Mouse (Mus musculus) neutrophil, adult 5-6 weeks (primary cell): ENCODE results near the gene Bcor. TPM values are rescaled to one million over a fixed set of nuclear protein-coding genes. Genes with fewer than 3 reads are reported as not detected.

Source experiments
- ATAC-seq: fragments of 151-379, 151-347 bp; 2 replicates; pipeline ENCODE4 v1.8.0; 2017; ENCODE audit warnings: mild to moderate bottlenecking, moderate TSS enrichment; ENCODE audit not compliant: insufficient number of reproducible peaks, poor library complexity, low FRiP score, severe bottlenecking; ENCODE audit errors: extremely low read depth
- total RNA-seq: library from RNA; stranded (forward); fragments of 200-1000 nt; gene quantifications from 2 replicates; pipeline ENCODE4 v1.2.3, GENCODE M21; 2017

The Bcor gene
- total RNA-seq, 1 experiment from 2014 or later, result 53.0 TPM

DNA sequence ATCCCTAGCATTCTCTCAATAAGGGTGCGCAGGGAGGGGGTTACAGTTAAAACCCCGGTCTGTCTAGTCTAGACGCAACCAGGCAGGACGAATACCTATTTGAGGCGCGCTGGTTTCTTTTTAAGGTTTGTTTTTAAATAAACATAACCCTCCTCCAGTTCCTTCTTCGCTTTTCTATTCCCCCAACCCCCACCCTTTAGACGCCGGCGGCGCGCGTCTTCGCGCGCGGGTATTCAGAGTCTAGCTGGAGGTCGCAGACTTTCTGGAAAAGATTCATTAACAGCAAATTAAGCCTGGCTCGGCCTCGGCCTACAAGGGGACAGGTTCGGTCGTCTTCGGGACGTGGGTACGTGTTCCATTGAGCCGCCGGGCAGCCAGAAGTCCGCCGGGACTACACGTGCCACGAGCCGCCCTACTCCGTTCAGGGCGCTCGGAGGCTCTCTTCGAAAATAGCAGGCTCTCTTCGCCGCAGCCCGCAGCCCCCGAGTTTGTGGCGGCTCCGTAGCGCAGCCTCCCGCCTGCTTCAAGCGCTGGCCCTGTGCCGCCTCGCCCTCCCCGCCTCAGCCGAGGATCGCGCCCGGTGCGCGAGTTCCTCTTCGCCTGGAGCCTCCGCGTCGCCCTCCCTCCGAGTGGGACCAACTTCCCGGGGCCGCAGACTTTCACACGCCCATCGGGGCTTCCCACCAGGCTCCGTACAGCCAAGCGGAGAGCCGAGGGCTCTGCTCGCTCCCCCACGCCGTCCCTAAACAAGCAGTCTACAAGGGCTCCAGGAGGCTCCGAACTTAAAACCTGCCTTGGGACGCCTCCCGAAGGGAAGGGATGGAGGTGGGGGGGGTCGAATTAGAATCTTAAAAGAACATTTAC is 81.7 kb downstream of the Bcor start:
- ATAC-seq, result no peak

DNA sequence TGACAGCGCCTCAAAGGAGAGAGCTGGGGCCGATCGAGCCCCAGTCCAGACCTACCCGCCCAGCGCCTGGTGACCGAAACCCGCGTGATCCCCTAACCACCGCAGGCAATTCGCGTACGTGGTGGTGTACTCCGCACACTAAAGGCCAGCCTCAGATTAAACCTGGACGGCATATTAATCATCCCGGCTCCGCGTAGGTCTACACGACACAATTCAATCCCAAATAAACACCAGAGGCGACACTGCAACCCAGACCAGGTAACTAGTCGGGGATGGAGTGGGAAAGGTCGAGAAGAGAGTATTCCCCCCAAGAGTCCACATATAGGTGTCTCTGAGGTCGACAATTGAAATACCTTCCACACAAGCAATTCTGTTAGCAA is 82.6 kb downstream of the Bcor start:
- ATAC-seq, result no peak

DNA sequence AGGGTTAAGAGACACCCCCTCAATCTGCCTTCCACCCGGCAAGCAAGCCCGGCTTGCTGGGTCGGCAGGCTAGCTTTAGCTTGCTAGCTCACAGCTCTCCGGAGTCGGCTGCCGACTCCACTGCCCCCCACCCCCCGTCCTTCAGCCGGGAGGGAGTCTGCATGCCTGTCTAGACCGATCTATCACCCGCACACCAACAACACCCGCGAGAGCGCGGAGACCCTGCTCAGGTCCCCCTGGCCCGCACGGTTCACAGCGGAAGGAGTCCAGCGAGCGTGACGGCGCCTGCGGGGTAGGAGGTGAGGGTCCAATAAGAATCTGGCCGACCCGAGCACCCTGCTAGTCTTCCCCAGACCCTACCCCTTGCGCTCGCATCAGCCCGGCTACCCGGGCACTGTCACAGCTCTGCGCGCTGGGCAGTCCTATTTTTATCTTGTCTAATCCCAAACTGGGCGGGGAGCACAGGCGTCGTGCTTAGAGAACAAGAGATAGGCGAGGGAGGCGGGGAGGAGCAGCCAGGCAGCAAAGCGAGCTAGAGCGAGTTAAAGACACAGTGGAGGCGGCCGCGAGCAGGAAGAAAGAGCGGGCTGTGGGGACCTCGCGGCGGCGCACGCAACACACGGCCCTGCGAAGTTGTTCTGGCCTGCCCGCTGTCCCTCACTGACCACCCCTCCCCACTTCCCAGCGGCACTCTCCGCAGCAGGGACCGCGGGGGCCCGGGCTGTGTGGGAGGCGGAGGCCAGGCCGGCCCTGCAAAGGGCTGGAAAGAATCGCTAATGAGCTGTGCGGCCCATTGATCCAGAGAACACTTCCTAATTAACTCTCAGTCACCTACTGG is 83.2 kb downstream of the Bcor start:
- ATAC-seq, result no peak

DNA sequence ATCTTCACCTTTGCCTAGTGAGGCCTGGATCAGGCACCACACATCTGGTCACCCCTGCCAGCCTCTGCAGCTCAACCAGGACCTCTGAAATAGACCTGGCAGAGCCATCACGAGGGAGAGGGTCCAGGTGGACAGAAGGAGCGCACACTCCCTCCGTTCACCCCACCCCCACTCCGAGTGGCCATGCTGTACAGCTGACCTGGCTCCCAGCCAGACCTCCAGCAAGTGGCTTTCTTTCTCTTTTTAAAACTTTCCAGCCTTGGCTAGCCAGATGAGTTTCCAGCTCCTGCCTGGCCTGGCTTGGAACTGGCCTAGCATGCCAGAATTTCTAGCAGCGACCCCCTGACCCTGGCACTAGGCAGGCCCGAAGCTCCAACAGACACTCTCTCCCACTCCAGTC is 87.4 kb downstream of the Bcor start:
- no peak for ATAC-seq

DNA sequence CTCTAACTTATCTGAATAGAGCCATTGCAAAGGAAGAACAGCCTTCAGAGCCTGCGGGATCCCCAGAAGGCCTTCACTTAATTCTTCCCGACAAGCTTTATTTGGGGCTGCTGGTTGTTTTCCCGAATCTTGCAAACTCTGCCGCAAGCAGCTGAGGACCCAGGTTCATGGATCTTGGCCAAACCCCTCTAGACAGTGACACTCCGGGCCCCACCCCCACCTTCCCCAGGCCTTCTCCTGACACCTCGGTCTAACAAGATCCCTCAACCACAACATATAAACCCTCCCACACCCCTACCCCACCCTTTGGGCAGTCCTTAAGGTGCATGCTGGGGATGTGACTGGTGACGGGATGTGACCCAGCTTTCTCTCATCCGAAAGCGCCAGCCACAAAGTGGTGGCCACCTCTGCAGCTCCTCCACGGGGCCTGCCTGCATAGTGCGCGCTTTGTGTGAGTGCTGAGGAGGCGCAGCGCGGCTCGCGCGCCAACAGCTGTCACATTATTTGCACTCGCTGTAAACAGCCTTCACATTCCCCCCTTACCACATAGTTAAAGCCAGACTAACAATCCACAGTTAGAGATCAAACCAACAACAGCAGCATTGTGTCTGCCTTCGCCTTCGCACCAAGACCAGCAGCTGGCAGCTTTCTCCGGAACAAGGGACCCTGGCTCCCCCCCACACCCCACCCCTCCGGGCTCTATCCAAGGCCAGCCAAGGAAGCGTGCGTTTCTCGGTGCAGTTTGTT is 91.0 kb downstream of the Bcor start:
- no peak for ATAC-seq

DNA sequence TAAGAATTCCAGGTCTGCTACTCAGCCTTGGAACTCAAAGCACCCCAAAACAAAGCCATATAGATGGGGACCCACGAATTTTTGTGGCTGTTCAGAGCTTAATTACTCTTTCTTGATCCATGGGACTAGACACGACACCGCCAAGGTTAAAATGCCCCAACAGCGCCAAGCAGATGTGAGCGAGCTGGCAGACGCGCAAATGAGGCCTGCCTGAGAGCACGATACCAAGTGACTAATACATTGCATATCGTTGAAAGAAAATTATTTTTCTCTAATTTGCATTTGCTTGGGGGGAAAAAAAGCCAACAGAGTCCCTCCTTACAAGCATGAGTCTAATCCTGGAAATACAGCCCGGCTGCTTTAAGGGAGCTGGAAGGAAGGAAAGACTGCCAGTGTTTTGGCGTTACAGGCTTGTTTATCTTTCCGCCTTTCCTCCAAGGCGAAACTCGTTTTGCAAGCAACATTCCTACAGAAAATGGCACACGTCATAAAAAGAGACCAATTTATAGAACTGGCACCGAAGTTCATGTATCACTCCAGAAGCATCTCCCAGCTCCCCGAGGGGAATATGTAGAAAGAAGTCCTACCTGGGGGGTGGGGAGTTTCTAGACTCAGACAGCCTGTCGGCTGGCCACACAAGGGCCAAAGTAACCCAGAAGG is 92.2 kb downstream of the Bcor start:
- ATAC-seq, result no peak

DNA sequence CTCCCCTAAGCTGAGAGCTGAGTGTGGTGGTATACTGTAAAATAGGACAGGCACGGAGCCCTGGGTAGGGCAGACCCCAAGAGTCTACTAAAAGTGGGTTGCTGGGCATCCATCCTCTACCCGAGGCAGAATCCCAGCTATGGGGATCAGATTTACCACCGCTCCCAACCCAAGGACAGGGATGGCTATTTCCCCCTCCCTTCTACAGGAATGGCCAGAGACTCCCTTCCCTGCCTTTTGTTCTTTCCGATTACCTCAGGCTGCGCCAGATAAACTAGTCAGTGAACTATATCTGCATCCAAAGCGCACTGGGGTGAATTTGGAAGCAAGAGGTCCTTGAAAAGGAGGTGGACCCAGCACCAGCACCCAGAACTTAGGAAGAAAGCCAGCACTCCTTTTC is 93.1 kb downstream of the Bcor start:
- ATAC-seq, result no peak

DNA sequence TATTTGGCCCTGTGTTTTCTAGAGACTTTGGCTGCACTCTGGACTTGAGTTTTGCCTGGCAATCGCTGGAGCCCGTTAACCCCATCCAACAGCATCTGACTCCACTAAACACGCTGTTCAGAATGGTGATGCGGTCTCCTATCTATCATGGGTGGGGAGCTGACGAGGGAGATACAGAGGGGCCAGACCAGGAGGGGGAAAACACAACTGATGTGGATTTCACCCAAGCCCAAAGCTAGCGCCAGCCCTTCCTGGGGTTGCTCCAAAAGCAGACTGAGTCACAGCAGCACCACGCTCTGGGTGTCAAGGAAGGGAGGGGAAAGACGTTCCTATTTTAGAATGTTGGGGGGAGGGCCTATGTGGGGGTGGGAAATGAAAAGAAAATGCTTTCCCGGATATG is 94.4 kb downstream of the Bcor start:
- ATAC-seq, result no peak

DNA sequence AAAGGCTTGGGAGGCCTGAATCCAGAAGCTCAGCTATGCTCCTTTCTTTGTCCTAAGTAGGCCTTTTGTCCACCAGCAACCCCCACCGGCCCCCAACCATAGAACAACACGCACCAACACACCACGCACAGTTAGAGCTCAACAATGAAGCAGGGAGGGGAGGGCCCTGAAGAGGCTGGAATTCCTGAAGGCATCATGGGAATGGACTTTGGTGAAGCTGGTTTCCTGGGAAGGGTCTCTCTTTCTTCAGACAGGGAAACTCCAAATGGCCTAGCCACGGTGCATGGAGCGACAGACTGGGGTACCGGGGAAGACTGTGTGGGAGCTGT is 97.3 kb downstream of the Bcor start:
- ATAC-seq, result no peak

DNA sequence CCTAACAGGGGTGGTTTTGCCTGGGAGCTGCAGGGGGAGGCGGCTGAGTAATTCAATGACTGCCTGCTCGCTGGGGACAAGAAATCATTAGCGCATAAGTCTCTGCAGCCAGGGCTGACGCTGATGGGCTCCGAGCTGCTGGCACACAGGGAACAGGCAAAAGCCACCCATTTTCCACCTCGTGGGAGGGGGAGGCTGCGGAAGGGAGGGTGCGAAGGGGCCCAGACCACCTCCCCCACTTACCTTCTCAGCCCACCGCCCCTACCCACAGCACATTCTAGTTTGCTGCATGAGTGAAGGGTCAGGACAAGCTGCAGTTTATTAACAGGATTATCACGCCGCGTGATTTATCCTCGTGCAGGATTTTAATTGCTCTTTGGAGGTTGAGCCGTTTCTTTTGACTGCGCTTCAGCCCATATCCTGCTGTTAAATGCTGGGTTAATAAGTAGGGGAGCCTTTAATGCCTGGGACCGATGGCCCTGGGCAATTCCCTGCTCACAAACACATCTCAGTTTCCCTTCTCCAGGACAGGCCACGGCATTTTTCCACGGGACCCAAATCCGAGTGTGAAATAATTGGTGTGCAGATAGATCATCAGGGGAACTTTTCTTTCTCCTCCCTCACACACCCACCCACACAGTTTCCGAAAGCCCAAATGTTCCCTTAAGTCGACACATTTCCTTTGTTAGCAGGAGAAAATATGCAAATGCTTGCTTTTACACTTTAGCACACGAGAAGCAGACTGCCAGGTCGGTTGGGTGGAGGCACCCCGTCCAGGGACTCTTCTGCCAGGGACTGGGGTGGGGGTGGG is 97.8 kb downstream of the Bcor start:
- ATAC-seq, result no peak

DNA sequence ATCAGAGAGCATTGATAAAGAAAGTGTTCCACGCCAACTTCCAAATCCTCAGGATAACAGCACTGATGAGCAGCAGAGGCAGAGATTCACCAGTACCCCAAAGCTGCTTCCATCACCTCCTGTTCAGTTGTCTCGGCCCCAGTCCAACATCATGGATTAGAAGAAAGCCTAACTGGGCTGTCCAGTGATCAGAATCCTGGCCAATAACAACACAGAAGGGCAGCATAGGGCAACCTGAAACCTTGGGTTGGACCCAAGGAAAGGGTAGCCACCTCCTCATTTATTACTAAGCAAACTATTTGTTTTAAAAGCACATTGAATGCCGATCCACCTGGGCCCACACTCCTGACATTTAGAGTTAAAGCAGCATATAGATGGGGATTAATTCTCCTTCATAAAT is 99.3 kb downstream of the Bcor start:
- ATAC-seq, result no peak

DNA sequence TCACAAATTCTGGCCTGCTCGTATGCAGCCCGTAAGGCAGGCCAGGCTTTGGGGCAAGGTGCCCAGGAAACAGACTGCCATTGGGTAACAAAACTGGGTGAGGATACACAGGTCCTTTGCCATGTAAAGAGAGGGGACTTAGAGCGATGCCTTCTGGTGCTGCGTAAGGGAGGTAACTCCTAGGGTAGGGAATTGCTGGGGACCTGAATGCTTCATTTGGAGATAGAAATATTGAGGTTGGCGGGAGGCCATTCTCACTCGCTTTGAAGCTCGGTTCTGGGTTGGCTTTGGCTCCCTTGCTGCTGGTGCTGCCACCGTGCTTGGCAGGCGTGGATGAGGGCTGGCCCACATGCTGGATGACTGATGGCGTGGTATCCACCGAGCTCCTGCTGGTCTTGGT is 102.9 kb downstream of the Bcor start:
- no peak for ATAC-seq

DNA sequence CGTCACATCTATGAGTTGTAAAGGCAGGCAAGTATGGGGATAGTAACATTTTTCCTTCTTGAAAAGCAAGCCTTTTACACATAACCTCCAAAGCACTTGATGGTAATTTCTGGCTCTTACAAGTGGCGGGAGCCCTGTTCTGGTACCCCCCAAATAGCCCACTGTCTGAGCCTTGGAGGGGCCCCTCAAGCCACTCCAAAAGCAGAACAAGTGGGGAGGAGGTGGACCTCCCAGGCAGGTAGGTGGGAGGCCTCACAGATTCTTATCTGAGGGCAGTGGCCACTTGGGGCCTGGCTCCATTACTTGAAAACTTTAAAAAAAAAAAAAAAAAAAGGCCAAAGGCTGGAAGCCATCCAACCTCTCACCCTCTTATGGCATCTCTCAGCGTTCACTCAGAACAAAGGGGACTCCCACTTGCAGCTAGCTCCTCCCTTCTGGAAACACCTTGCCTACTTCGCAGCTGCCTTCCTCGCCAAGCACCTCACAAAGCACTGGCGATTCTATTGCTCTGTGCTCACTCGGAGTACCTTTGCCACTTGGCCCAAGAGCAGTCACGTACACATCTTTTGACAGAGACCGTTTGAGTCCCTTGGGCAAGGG is 106.7 kb downstream of the Bcor start:
- ATAC-seq, result no peak

DNA sequence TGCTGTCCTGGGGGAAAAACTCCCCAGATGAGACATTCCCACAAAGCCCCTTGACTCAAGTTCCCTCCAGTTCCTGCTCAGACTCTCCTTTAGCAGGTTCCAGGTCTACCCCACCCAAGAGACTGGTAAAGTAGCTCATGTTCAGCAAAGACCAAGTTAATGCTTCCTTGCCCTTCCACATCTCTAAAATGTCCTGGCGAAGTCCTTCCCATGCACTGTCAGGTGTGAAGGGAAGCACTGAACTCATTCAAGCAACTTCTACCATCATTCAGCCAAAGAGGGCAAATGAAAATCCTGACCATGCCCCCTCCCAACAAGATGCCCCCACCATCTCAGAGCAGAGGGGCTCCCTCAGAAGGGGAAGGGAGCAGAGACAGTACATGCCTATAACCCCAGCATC is 107.5 kb downstream of the Bcor start:
- ATAC-seq, result no peak

DNA sequence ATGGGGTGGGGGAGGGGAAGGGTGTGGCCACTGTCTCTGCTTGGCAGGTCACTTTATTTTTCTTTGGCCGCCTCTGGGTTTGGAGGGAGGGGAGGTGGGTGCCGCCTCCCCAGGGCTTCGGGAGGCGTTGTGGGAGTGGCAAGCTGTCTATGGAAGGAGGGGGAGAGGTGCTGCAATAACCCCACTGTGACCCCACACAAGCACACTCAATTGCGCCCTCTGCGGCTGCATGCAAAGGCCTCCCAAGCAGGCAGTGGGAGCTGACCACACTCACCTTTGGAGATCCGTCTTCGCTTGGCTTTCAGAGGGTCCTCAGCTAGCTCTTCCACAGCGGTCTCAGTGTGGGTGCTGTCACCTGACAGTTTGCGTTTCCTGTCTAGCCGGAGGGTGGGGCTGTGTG is 111.4 kb downstream of the Bcor start:
- ATAC-seq, result no peak

DNA sequence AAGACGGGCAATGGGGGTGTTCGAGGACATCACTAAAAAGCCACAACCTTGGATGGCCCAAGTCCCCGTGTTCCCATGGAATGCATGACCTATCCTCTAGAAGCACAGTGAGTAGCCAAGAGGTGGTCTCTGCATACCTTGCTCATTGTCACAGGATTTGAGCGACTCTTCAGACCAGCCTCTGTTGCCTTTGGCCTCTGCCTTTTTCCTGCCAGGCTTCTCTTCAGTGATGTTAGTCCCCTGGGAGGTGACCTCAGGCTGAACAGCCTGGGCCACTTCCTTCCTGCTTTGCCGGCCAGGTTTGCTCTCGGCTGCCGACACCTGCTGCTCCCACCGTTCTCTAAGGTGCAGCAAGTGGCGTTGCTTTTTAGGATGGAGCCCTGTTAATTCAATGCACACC is 112.0 kb downstream of the Bcor start:
- no peak for ATAC-seq

DNA sequence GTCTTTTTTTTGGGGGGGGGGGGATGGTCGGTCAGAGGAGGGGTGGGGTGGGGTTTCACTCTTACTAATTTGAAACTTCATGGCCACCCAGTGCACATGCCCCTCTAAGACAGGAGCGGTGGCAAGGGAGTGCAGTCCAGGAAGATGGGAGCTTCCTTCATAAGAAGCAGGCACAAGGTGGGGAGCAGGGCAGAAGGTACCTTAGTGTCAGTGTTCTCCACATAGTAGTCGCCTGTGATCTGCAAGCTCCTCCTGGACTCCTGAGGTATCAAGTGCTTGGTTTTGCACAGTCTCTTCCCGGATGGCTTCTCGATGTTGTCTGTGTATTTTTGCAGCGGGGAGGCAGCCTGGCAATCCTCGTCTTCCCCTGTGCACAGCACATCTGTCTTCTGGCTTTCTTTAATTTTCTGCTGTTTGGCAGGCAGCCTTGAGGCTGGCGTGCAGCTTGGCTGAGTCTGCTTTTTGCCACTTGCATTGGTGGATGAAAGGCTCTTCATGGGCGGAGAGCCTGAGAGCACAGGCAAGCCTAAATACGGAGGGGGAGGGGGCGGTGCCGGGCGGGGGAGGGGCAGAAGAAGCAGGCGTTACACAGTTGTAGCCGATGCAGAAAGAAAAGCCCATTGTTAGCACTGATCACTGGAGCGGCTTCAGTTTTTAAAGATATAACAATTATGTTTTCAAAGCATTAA is 112.8 kb downstream of the Bcor start:
- no peak for ATAC-seq

DNA sequence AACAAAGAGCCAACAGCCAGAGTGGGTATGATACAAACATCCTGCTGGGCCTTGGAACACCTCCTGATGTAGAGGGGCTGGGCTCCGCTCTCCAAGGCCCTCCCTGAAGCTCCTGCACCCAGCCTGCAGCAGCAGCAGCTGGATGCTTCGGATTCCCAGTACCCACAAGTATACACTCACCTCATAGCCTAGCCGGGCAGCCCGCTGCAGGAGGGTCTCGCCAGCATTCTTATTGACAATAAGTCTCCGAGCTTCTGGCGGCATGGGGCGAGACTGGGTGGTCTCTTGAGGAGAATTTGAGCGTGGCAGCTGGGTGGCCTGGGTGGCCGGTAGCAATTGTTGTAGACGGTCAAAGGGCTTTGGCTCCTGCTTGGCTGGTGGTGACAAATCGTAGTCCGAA is 113.5 kb downstream of the Bcor start:
- no peak for ATAC-seq
